Mouse (Mus musculus) CH12.LX (cell line): ENCODE measurements at regions not wholly inside any gene's neighbourhood (a gene's known extent, or its start where the extent isn't known, plus 50 kb on each side); places are given as distances from the start of the nearest gene placed in this dataset.

Experiments
- DNase-seq: peaks from one replicate; pipeline ENCODE4 v3.0.0-alpha.2; 2013; ENCODE audit errors: extremely low read depth
- H3K27ac ChIP-seq: 2 replicates; pipeline ENCODE4 v1.5.1; 2012; ENCODE audit warnings: low read depth, mild to moderate bottlenecking, control low read depth, moderate library complexity; ENCODE audit not compliant: insufficient read depth
- H3K27me3 ChIP-seq: replicated peaks from 2 replicates; pipeline ENCODE3; 2012; ENCODE audit warnings: inconsistent platforms
- H3K36me3 ChIP-seq, 2 experiments: replicated peaks in 1 of 2; 2 replicates each; pipeline versions ENCODE3 to v1.6.1; 2012; ENCODE audit warnings: inconsistent platforms in 1 of 2, low read length in 1 of 2, mild to moderate bottlenecking in 1 of 2, mixed read lengths in 1 of 2, moderate library complexity in 1 of 2; ENCODE audit not compliant: control insufficient read depth in 1 of 2, insufficient read depth in 1 of 2
- H3K4me1 ChIP-seq, 2 experiments: 2 replicates each; pipeline ENCODE4 v1.6.1; 2012; ENCODE audit warnings: inconsistent platforms in 1 of 2, moderate library complexity in 1 of 2; ENCODE audit not compliant: insufficient read depth in 2 of 2, control insufficient read depth in 1 of 2
- H3K4me2 ChIP-seq: 2 replicates; pipeline ENCODE4 v1.6.1; 2012; ENCODE audit warnings: low read depth, mild to moderate bottlenecking, control low read depth; ENCODE audit not compliant: poor library complexity, insufficient read depth, severe bottlenecking
- H3K4me3 ChIP-seq, 3 experiments: fragments of 150-350 bp in 1 of 3; sonication (generic) in 1 of 3; replicated peaks in 1 of 3; 2 replicates each; pipeline versions ENCODE3 to v1.5.1; 2011 to 2012; ENCODE audit warnings: low read depth in 2 of 3, low read length in 2 of 3, mild to moderate bottlenecking in 2 of 3, moderate library complexity in 2 of 3, control low read depth in 1 of 3, improper control_type of control experiment in 1 of 3, inconsistent platforms in 1 of 3, mixed read lengths in 1 of 3; ENCODE audit not compliant: poor library complexity in 1 of 3
- H3K79me2 ChIP-seq: replicated peaks from 2 replicates; pipeline ENCODE4 v1.6.1; 2012; ENCODE audit warnings: mild to moderate bottlenecking, moderate library complexity; ENCODE audit not compliant: control insufficient read depth, poor library complexity, insufficient read depth, severe bottlenecking; ENCODE audit errors: extremely low read depth
- H3K9ac ChIP-seq: 2 replicates; pipeline ENCODE4 v1.6.1; 2012; ENCODE audit warnings: low read depth, mild to moderate bottlenecking, control low read depth, moderate library complexity; ENCODE audit not compliant: insufficient read depth
- H3K9me3 ChIP-seq: replicated peaks from 2 replicates; pipeline ENCODE3; 2012; ENCODE audit warnings: low read length, inconsistent platforms, mixed read lengths
- E2F4 ChIP-seq: IDR thresholded peaks from 2 replicates; pipeline ENCODE4 v1.6.1; 2011; ENCODE audit warnings: low read depth, low read length, improper control_type of control experiment; ENCODE audit not compliant: insufficient replicate concordance
- EP300 ChIP-seq: IDR thresholded peaks from 2 replicates; pipeline ENCODE4 v1.6.1; 2011; ENCODE audit warnings: low read length, improper control_type of control experiment
- GABPA ChIP-seq: IDR thresholded peaks from 2 replicates; pipeline ENCODE4 v1.6.1; 2012; ENCODE audit warnings: low read depth, low read length, improper control_type of control experiment, inconsistent platforms; ENCODE audit not compliant: insufficient replicate concordance
- IRF4 ChIP-seq: IDR thresholded peaks from 2 replicates; pipeline ENCODE4 v1.6.1; 2014; ENCODE audit warnings: low read depth, mild to moderate bottlenecking, inconsistent platforms, low read length, improper control_type of control experiment
- JUN ChIP-seq: IDR thresholded peaks from 2 replicates; pipeline ENCODE4 v1.6.1; 2011; ENCODE audit warnings: low read depth, mild to moderate bottlenecking, low read length, improper control_type of control experiment, moderate library complexity; ENCODE audit not compliant: insufficient read depth
- JUND ChIP-seq: conservative IDR thresholded peaks from 2 replicates; pipeline ENCODE4 v1.6.1; 2011; ENCODE audit warnings: low read depth, low read length, improper control_type of control experiment
- MAFK ChIP-seq: IDR thresholded peaks from 2 replicates; pipeline ENCODE4 v1.6.1; 2011; ENCODE audit warnings: low read length, improper control_type of control experiment; ENCODE audit not compliant: insufficient replicate concordance
- MAX ChIP-seq: IDR thresholded peaks from 2 replicates; pipeline ENCODE4 v1.6.1; 2011; ENCODE audit warnings: low read length, improper control_type of control experiment
- MXI1 ChIP-seq: IDR thresholded peaks from 2 replicates; pipeline ENCODE4 v1.6.1; 2011; ENCODE audit warnings: mild to moderate bottlenecking, low read depth, low read length, improper control_type of control experiment
- MYC ChIP-seq: IDR thresholded peaks from 2 replicates; pipeline ENCODE4 v1.6.1; 2011; ENCODE audit warnings: low read depth, mild to moderate bottlenecking, improper control_type of control experiment, low read length
- NELFE ChIP-seq: IDR thresholded peaks from 2 replicates; pipeline ENCODE4 v1.6.1; 2011; ENCODE audit warnings: low read depth, low read length, improper control_type of control experiment
- NRF1 ChIP-seq: IDR thresholded peaks from 2 replicates; pipeline ENCODE4 v1.6.1; 2014; ENCODE audit warnings: low read depth, mild to moderate bottlenecking, inconsistent platforms, low read length, improper control_type of control experiment, moderate library complexity
- PAX5 ChIP-seq: IDR thresholded peaks from 2 replicates; pipeline ENCODE4 v1.6.1; 2012; ENCODE audit warnings: low read length, inconsistent platforms, mixed read lengths
- SIN3A ChIP-seq: IDR thresholded peaks from 2 replicates; pipeline ENCODE4 v1.6.1; 2012; ENCODE audit warnings: low read length, improper control_type of control experiment, inconsistent platforms
- SMC3 ChIP-seq: IDR thresholded peaks from 2 replicates; pipeline ENCODE4 v1.6.1; 2011; ENCODE audit warnings: low read depth, low read length, improper control_type of control experiment
- TCF12 ChIP-seq: IDR thresholded peaks from 2 replicates; pipeline ENCODE4 v1.6.1; 2014; ENCODE audit warnings: low read depth, mild to moderate bottlenecking, inconsistent platforms, low read length, improper control_type of control experiment
- USF1 ChIP-seq: IDR thresholded peaks from 2 replicates; pipeline ENCODE4 v1.6.1; 2014; ENCODE audit warnings: low read depth, mild to moderate bottlenecking, inconsistent platforms, low read length, improper control_type of control experiment
- ZC3H11A ChIP-seq: IDR thresholded peaks from 2 replicates; pipeline ENCODE4 v1.6.1; 2012; ENCODE audit warnings: low read depth, mild to moderate bottlenecking, inconsistent platforms, low read length, improper control_type of control experiment
- ZKSCAN1 ChIP-seq: IDR thresholded peaks from 2 replicates; pipeline ENCODE4 v1.6.1; 2012; ENCODE audit warnings: low read depth, inconsistent platforms, low read length, improper control_type of control experiment, borderline replicate concordance
- dilution Hi-C: fragments of 300-500 bp; cut with MboI; formaldehyde crosslinking; loops from 2 replicates; pipeline ENCODE4 v1.14.3; 2020; ENCODE audit warnings: low sequenced_read_pairs; ENCODE audit not compliant: extremely low pct_unique_long_range_greater_than_20kb, extremely low pct_ligation_motif_present
- in situ Hi-C: fragments of 300-500 bp; cut with MboI; formaldehyde crosslinking; loops from 3 replicates; pipeline ENCODE4 v1.14.3; 2019; ENCODE audit warnings: low sequenced_read_pairs, low pct_ligation_motif_present, low pct_unique_long_range_greater_than_20kb, mixed read lengths

- no peak for TF ChIP-seq EP300
- no peak for TF ChIP-seq MAX
- TF ChIP-seq GABPA, result no peak
- no peak for TF ChIP-seq IRF4
- no peak for TF ChIP-seq SMC3
- TF ChIP-seq ZC3H11A, result no peak
- no peak for TF ChIP-seq MAFK
- no peak for TF ChIP-seq SIN3A
- no peak for TF ChIP-seq NELFE
- TF ChIP-seq PAX5, result no peak
- Histone ChIP-seq H3K36me3 (no peaks in the 10 kb centered on the region), H3K4me1 (peaks cover 0 to 3% of the 10 kb centered on the region in 2 experiments; a peak in 1 of 4 replicates), H3K9me3 (peaks cover 3% of the 10 kb centered on the region), H3K27ac (no peak overlapping the region), H3K4me2 (no peak overlapping the region), H3K79me2 (no peaks in the 10 kb centered on the region), H3K9ac (no peak overlapping the region), H3K4me3 (no peak overlapping the region), H3K27me3 (no peaks in the 10 kb centered on the region)
- DNase-seq, result no peak
- dilution Hi-C loops, result no loop called here
- in situ Hi-C loops, result no loop called here
Observed at GRCm38 (mm10) chr13:44476901-44477300, 252.4 kb upstream of the Jarid2 start.

GRCm38 (mm10) chr13:44480128-44480527, 249.1 kb upstream of the Jarid2 start:
- Histone ChIP-seq H3K4me1 (peaks cover 4 to 27% of the 10 kb centered on the region in 2 experiments), H3K4me2 (no peak overlapping the region), H3K9ac (no peak overlapping the region), H3K79me2 (no peaks in the 10 kb centered on the region), H3K27me3 (no peaks in the 10 kb centered on the region), H3K9me3 (peaks cover 3% of the 10 kb centered on the region), H3K27ac (no peak overlapping the region), H3K4me3 (no peak overlapping the region), H3K36me3 (no peaks in the 10 kb centered on the region)
- no peak for DNase-seq
- dilution Hi-C loops (no loop called here), in situ Hi-C loops (no loop called here)
- TF ChIP-seq USF1 (no peak), JUND (no peak), TCF12 (no peak), MXI1 (no peak), MYC (no peak), ZKSCAN1 (no peak), JUN (no peak), NRF1 (no peak), E2F4 (no peak)
